8 mouse cellular contexts compared by ENCODE assay signal in genomic region chr5:125024002-125024401, GRCm38 (mm10). TPM values are rescaled to one million over a fixed set of nuclear protein-coding genes. Genes with fewer than 3 reads are reported as not detected.
DNase-seq lines count a peak whose midpoint lies in the region; ATAC-seq and TF ChIP-seq lines count a peak whose summit lies in the region.
"Had no signal": no experiment of that assay in that cellular context is flagged by ENCODE, and none has a peak within 500 bp of the region (broad histone marks: within the 10 kb centered on the region; RNA-seq: fewer than 3 reads in every experiment).

No protein-coding gene starts in this region.

- TF ChIP-seq POLR2A in cortical plate, adult 2 months (IDR thresholded peaks at IDR 0.05; ENCODE audit: extremely low read depth, insufficient read depth, low read length): no peak

- H3K36me3 ChIP-seq in hindbrain, postnatal 0 days (ENCODE audit: insufficient read depth, low read length): peaks cover 63% of the 10 kb centered on the region
- H3K36me3 ChIP-seq in hindbrain, embryonic 12.5 days: peaks cover 82% of the 10 kb centered on the region
- peaks cover 17% of the 10 kb centered on the region for H3K36me3 ChIP-seq in splenic B cell, adult 2 months (ENCODE audit: control insufficient read depth, insufficient read depth, low read length, poor library complexity, severe bottlenecking)

- ATAC-seq in hindbrain, postnatal 0 days: peak; percentile 39; the same call in 1 of the 2 replicates
- ATAC-seq in hindbrain, embryonic 12.5 days (ENCODE audit: low FRiP score): no peak

- DNase-seq in hindbrain, postnatal 0 days (ENCODE audit: low spot score): peak; percentile 68
- peak; percentile 59 to 66 for DNase-seq in right cerebral cortex, postnatal 10 days (ENCODE audit: low spot score in 2 of 2)
- no peak for DNase-seq in right cerebral cortex, adult 18-20 months
- peak; percentile 20 for DNase-seq in splenic B cell, adult 2 months (ENCODE audit: low read depth, low spot score)
- no peak for DNase-seq in urinary bladder, postnatal 10 days (ENCODE audit: low spot score)
- DNase-seq: kidney, adult 18-20 months had no signal

- peak; percentile 88 for TF ChIP-seq CTCF in hindbrain, postnatal 0 days (IDR thresholded peaks at IDR 0.05; ENCODE audit: low read depth)
- TF ChIP-seq CTCF in cortical plate, adult 2 months (IDR thresholded peaks at IDR 0.05; ENCODE audit: extremely low read depth, insufficient read depth, low read length): peak; percentile 61

- no peak overlapping the region for H3K27ac ChIP-seq in hindbrain, postnatal 0 days
- no peak overlapping the region for H3K27ac ChIP-seq in hindbrain, embryonic 12.5 days
- H3K27ac ChIP-seq in cortical plate, adult 2 months (ENCODE audit: insufficient read depth, low read length): no peak overlapping the region

- WGBS in hindbrain, postnatal 0 days: 77% methylated on average over 14 of the region's 14 CpGs
- 84% methylated on average over 14 of the region's 14 CpGs for WGBS in hindbrain, embryonic 12.5 days

- H3K4me2 ChIP-seq in hindbrain, postnatal 0 days (ENCODE audit: low read depth, low read length): no peak overlapping the region
- H3K4me2 ChIP-seq in hindbrain, embryonic 12.5 days (replicated peaks): no peak overlapping the region

- no peaks in the 10 kb centered on the region for H3K9me3 ChIP-seq in hindbrain, postnatal 0 days (ENCODE audit: low read length)
- no peaks in the 10 kb centered on the region for H3K9me3 ChIP-seq in hindbrain, embryonic 12.5 days (replicated peaks)

- H3K9ac ChIP-seq in hindbrain, postnatal 0 days (replicated peaks; ENCODE audit: low read length): no peak overlapping the region
- H3K9ac ChIP-seq in hindbrain, embryonic 12.5 days: no peak overlapping the region

- no peak overlapping the region for H3K4me3 ChIP-seq in hindbrain, postnatal 0 days (ENCODE audit: low read length)
- H3K4me3 ChIP-seq in hindbrain, embryonic 12.5 days: no peak overlapping the region
- no peak overlapping the region for H3K4me3 ChIP-seq in cortical plate, adult 2 months (ENCODE audit: insufficient read depth, low read length)

- no peaks in the 10 kb centered on the region for H3K4me1 ChIP-seq in hindbrain, postnatal 0 days (ENCODE audit: insufficient read depth, low read length)
- H3K4me1 ChIP-seq in hindbrain, embryonic 12.5 days: peaks cover 4% of the 10 kb centered on the region; the same call in 1 of the 2 replicates
- H3K4me1 ChIP-seq in cortical plate, adult 2 months (ENCODE audit: control insufficient read depth, insufficient read depth, low read length): no peaks in the 10 kb centered on the region

- H3K27me3 ChIP-seq in hindbrain, postnatal 0 days (ENCODE audit: insufficient read depth, low read length): no peaks in the 10 kb centered on the region
- H3K27me3 ChIP-seq in hindbrain, embryonic 12.5 days: no peaks in the 10 kb centered on the region
- no peaks in the 10 kb centered on the region for H3K27me3 ChIP-seq in splenic B cell, adult 2 months (ENCODE audit: control insufficient read depth, insufficient read depth, low read length, poor library complexity, severe bottlenecking)

RNA-seq across cellular contexts. Expression of gene Rflna, which starts 21.0 kb away (rescaled TPM):
- total RNA-seq in hindbrain, postnatal 0 days (2014; rRNA removed): 9.8 and 14.2 TPM in 2 replicates
- polyA plus RNA-seq in hindbrain, postnatal 0 days (2015; fragmentation: Nextera tagmentation; extraction: Ambion mirVana): 7.4 and 7.5 TPM in 2 replicates
- polyA plus RNA-seq in hindbrain, embryonic 12.5 days (2016; fragmentation: Nextera tagmentation; extraction: Ambion mirVana): 25.0 and 34.1 TPM in 2 replicates
- polyA plus RNA-seq in cortical plate, adult 2 months (2012; rRNA removed): 0.70 and 0.71 TPM in 2 replicates

Comparison
In these comparisons a context has a peak if more than half of its experiments do, and no peak if none do; other contexts are left out.
1. DNase-seq: peak in hindbrain, postnatal 0 days (single experiment), right cerebral cortex, postnatal 10 days (2 of 2) and splenic B cell, adult 2 months (single experiment); none in right cerebral cortex, adult 18-20 months (single experiment) and urinary bladder, postnatal 10 days (single experiment).